Mouse (Mus musculus) lung, postnatal 0 days (tissue): ENCODE data around the gene Lysmd2.

Experiments
- CTCF ChIP-seq: IDR thresholded peaks from 2 replicates; pipeline ENCODE4 v1.5.1; 2016; ENCODE audit warnings: antibody characterized with exemption, mild to moderate bottlenecking
- EP300 ChIP-seq: IDR thresholded peaks from 2 replicates; pipeline ENCODE4 v1.6.1; 2016; ENCODE audit warnings: antibody characterized with exemption, mild to moderate bottlenecking, control low read depth

- TF ChIP-seq CTCF, result no peak; the same call in 1 of the 2 replicates
- TF ChIP-seq EP300, result no peak
Observed at GRCm38 (mm10) chr9:75610571-75611493, 14.7 kb upstream of the Lysmd2 start, which contains the start of gene Tmod2.
